Mouse (Mus musculus) liver, embryonic 15.5 days (tissue): ENCODE measurements around the gene Prss44. TPM values are rescaled to one million over a fixed set of nuclear protein-coding genes. Genes with fewer than 3 reads are reported as not detected.
"Not testable (repeated sequence)": the region's sequence is repeated elsewhere in the genome, so short reads cannot be mapped to it uniquely, and the experiment has no call there.

ENCODE experiments used
- ATAC-seq: fragments of 200-750 bp; cut with Nextera tagmentation; 2 replicates; pipeline ENCODE4 v1.8.0; 2017; ENCODE audit warnings: moderate number of reproducible peaks, mild to moderate bottlenecking, moderate library complexity; ENCODE audit not compliant: insufficient read depth
- H3K27ac ChIP-seq: fragments of 300-500 bp; sonication (generic); replicated peaks from 2 replicates; pipeline ENCODE4 v1.5.1; 2015; ENCODE audit warnings: mild to moderate bottlenecking, inconsistent platforms
- H3K27me3 ChIP-seq: fragments of 300-500 bp; sonication (generic); 2 replicates; pipeline ENCODE4 v1.6.1; 2015; ENCODE audit warnings: mild to moderate bottlenecking, inconsistent platforms
- H3K36me3 ChIP-seq: fragments of 300-500 bp; sonication (generic); replicated peaks from 2 replicates; pipeline ENCODE4 v1.6.1; 2015; ENCODE audit warnings: moderate library complexity, mild to moderate bottlenecking, inconsistent platforms
- H3K4me1 ChIP-seq: fragments of 300-500 bp; sonication (generic); replicated peaks from 2 replicates; pipeline ENCODE4 v1.6.1; 2015; ENCODE audit warnings: inconsistent platforms
- H3K4me2 ChIP-seq: fragments of 300-500 bp; sonication (generic); 2 replicates; pipeline ENCODE4 v1.6.1; 2015; ENCODE audit warnings: moderate library complexity, mild to moderate bottlenecking, inconsistent platforms
- H3K4me3 ChIP-seq: fragments of 300-500 bp; sonication (generic); replicated peaks from 2 replicates; pipeline ENCODE4 v1.5.1; 2015; ENCODE audit warnings: mild to moderate bottlenecking, inconsistent platforms
- H3K9ac ChIP-seq: fragments of 300-500 bp; sonication (generic); 2 replicates; pipeline ENCODE4 v1.6.1; 2015; ENCODE audit warnings: moderate library complexity, mild to moderate bottlenecking, inconsistent platforms
- H3K9me3 ChIP-seq: fragments of 300-500 bp; sonication (generic); replicated peaks from 2 replicates; pipeline ENCODE4 v1.6.1; 2016; ENCODE audit warnings: inconsistent platforms
- WGBS: fragments of 180-500 bp; shearing (Covaris S2); methylation state at CpG from one replicate; pipeline ENCODE4 v1.1.7; 2015; ENCODE audit warnings: mixed read lengths; ENCODE audit not compliant: insufficient replicate concordance; 5-methylcytosine and 5-hydroxymethylcytosine counted together
- polyA plus RNA-seq: library from polyadenylated mRNA; unstranded; fragments of >200 nt; fragmentation: Nextera tagmentation; extraction: Ambion mirVana; gene quantifications from 2 replicates; pipeline ENCODE4 v1.2.1, GENCODE M21; 2015

Gene Prss44
- polyA plus RNA-seq, 1 experiment from 2014 or later = not detected

- no peaks in the 10 kb centered on the region for H3K36me3 ChIP-seq
- no peak overlapping the region for H3K4me2 ChIP-seq
- H3K4me1 ChIP-seq = no peaks in the 10 kb centered on the region
- no peaks in the 10 kb centered on the region for H3K9me3 ChIP-seq
- H3K9ac ChIP-seq = no peak overlapping the region
- 46% methylated on average over 4 of the region's 4 CpGs for WGBS
- H3K27ac ChIP-seq = no peak overlapping the region
- no peaks in the 10 kb centered on the region for H3K27me3 ChIP-seq
- no peak for ATAC-seq
- no peak overlapping the region for H3K4me3 ChIP-seq
These were observed 23.3 kb upstream of the Prss44 start for GRCm38 (mm10) chr9:110790462-110790861.

- Histone ChIP-seq H3K9me3 (no peaks in the 10 kb centered on the region), H3K4me3 (no peak overlapping the region), H3K4me2 (no peak overlapping the region), H3K4me1 (no peaks in the 10 kb centered on the region), H3K9ac (no peak overlapping the region), H3K27me3 (no peaks in the 10 kb centered on the region), H3K27ac (no peak overlapping the region), H3K36me3 (no peaks in the 10 kb centered on the region)
- WGBS = 55% methylated on average over 10 of the region's 10 CpGs
- no peak for ATAC-seq
These were observed 16.8 kb upstream of the Prss44 start for GRCm38 (mm10) chr9:110797013-110797412.

GRCm38 (mm10) chr9:110797866-110798265 lies 15.9 kb upstream of the Prss44 start, which contains the start of gene Prss42:
Gene Prss42 (plus strand): TSS chr9:110798166.
- ATAC-seq = no peak
- Histone ChIP-seq H3K9me3 (no peaks in the 10 kb centered on the region), H3K4me3 (no peak within 1 kb of the TSS), H3K4me2 (no peak within 1 kb of the TSS), H3K4me1 (no peaks in the 10 kb centered on the region), H3K27me3 (no peaks in the 10 kb centered on the region), H3K27ac (no peak within 1 kb of the TSS), H3K9ac (no peak within 1 kb of the TSS), H3K36me3 (no peaks in the 10 kb centered on the region)
- WGBS = 66% methylated on average over 14 of the region's 14 CpGs

- Histone ChIP-seq H3K9ac (no peak overlapping the region), H3K27ac (no peak overlapping the region), H3K9me3 (no peaks in the 10 kb centered on the region), H3K4me3 (no peak overlapping the region), H3K4me2 (no peak overlapping the region), H3K27me3 (no peaks in the 10 kb centered on the region), H3K4me1 (no peaks in the 10 kb centered on the region), H3K36me3 (no peaks in the 10 kb centered on the region)
- WGBS = 61% methylated on average over 8 of the region's 8 CpGs
- no peak for ATAC-seq
These were observed 12.8 kb upstream of the Prss44 start for GRCm38 (mm10) chr9:110800834-110801479.

GRCm38 (mm10) chr9:110803294-110803693 lies 10.5 kb upstream of the Prss44 start:
- Histone ChIP-seq H3K9me3 (no peaks in the 10 kb centered on the region), H3K9ac (no peak overlapping the region), H3K4me2 (no peak overlapping the region), H3K4me1 (no peaks in the 10 kb centered on the region), H3K36me3 (no peaks in the 10 kb centered on the region), H3K27ac (no peak overlapping the region), H3K27me3 (no peaks in the 10 kb centered on the region), H3K4me3 (no peak overlapping the region)
- ATAC-seq = no peak
- WGBS = 49% methylated on average over 4 of the region's 4 CpGs

GRCm38 (mm10) chr9:110810051-110810450 lies 3.7 kb upstream of the Prss44 start:
- Histone ChIP-seq H3K4me2 (no peak overlapping the region), H3K27me3 (no peaks in the 10 kb centered on the region), H3K27ac (no peak overlapping the region), H3K4me3 (no peak overlapping the region), H3K4me1 (no peaks in the 10 kb centered on the region), H3K9me3 (no peaks in the 10 kb centered on the region), H3K9ac (no peak overlapping the region), H3K36me3 (no peaks in the 10 kb centered on the region)
- no peak for ATAC-seq
- WGBS = 61% methylated on average over 4 of the region's 4 CpGs

- H3K27me3 ChIP-seq, H3K27ac ChIP-seq, H3K4me2 ChIP-seq, ATAC-seq, H3K9me3 ChIP-seq, H3K9ac ChIP-seq, H3K36me3 ChIP-seq, H3K4me3 ChIP-seq, H3K4me1 ChIP-seq: not testable (repeated sequence)
These were observed 6.8 kb downstream of the Prss44 start for GRCm38 (mm10) chr9:110820546-110820945.

GRCm38 (mm10) chr9:110821436-110821835 lies 7.6 kb downstream of the Prss44 start:
- Histone ChIP-seq H3K27me3 (0 out of 2 replicates have a peak, but pooled peaks cover 4% of the 10 kb centered on the region), H3K9me3 (no peaks in the 10 kb centered on the region), H3K27ac (no peak overlapping the region), H3K4me3 (no peak overlapping the region), H3K4me2 (no peak overlapping the region), H3K36me3 (no peaks in the 10 kb centered on the region), H3K9ac (no peak overlapping the region), H3K4me1 (no peaks in the 10 kb centered on the region)
- no peak for ATAC-seq
- WGBS = 60% methylated on average over 7 of the region's 7 CpGs

- Histone ChIP-seq H3K4me2 (no peak overlapping the region), H3K4me3 (no peak overlapping the region), H3K9me3 (no peaks in the 10 kb centered on the region), H3K4me1 (no peaks in the 10 kb centered on the region), H3K27me3 (peaks cover 7% of the 10 kb centered on the region; the same call in 1 of the 2 replicates), H3K9ac (no peak overlapping the region), H3K27ac (no peak overlapping the region), H3K36me3 (no peaks in the 10 kb centered on the region)
- ATAC-seq = no peak
- WGBS = 53% methylated on average over 4 of the region's 4 CpGs
These were observed 11.6 kb downstream of the Prss44 start for GRCm38 (mm10) chr9:110825426-110825825.

GRCm38 (mm10) chr9:110825832-110826231 lies 12.0 kb downstream of the Prss44 start:
- ATAC-seq = no peak

GRCm38 (mm10) chr9:110826390-110826789 lies 12.6 kb downstream of the Prss44 start, which contains the start of gene Prss43:
Gene Prss43 (plus strand): TSS chr9:110826690.
- 68% methylated on average over 3 of the region's 3 CpGs for WGBS

More at GRCm38 (mm10) chr9:110825832-110826231, 12.0 kb downstream of the Prss44 start:
- H3K9ac ChIP-seq = no peak overlapping the region
- H3K27me3 ChIP-seq = peaks cover 7% of the 10 kb centered on the region; the same call in 1 of the 2 replicates
- no peak overlapping the region for H3K4me3 ChIP-seq
- no peak overlapping the region for H3K27ac ChIP-seq
- WGBS = 26% methylated on average over 7 of the region's 7 CpGs
- H3K4me1 ChIP-seq = no peaks in the 10 kb centered on the region
- H3K9me3 ChIP-seq = no peaks in the 10 kb centered on the region
- no peaks in the 10 kb centered on the region for H3K36me3 ChIP-seq
- H3K4me2 ChIP-seq = no peak overlapping the region

GRCm38 (mm10) chr9:110833021-110833420 lies 19.2 kb downstream of the Prss44 start:
- no peaks in the 10 kb centered on the region for H3K9me3 ChIP-seq
- no peak overlapping the region for H3K4me3 ChIP-seq
- 50% methylated on average over 5 of the region's 5 CpGs for WGBS
- H3K9ac ChIP-seq = no peak overlapping the region
- H3K4me2 ChIP-seq = no peak overlapping the region
- no peak for ATAC-seq
- H3K4me1 ChIP-seq = no peaks in the 10 kb centered on the region
- no peak overlapping the region for H3K27ac ChIP-seq
- no peaks in the 10 kb centered on the region for H3K27me3 ChIP-seq
- no peaks in the 10 kb centered on the region for H3K36me3 ChIP-seq

More at GRCm38 (mm10) chr9:110826390-110826789, 12.6 kb downstream of the Prss44 start, which contains the start of gene Prss43:
- Histone ChIP-seq H3K9ac (no peak within 1 kb of the TSS), H3K27ac (no peak within 1 kb of the TSS), H3K27me3 (peaks cover 7% of the 10 kb centered on the region; the same call in 1 of the 2 replicates), H3K4me3 (no peak within 1 kb of the TSS), H3K4me2 (no peak within 1 kb of the TSS), H3K36me3 (no peaks in the 10 kb centered on the region), H3K4me1 (no peaks in the 10 kb centered on the region), H3K9me3 (no peaks in the 10 kb centered on the region)
- ATAC-seq = no peak
